Mouse (Mus musculus) kidney, postnatal 14 days (tissue): ENCODE results near the gene Cplx3.
A peak's percentile ranks its signal among the peaks of the same experiment; 100 is the strongest.

Experiments
- DNase-seq: peaks from one replicate; pipeline ENCODE4 v3.0.0; 2022; ENCODE audit warnings: mixed read lengths

Cplx3 gene

GRCm38 (mm10) chr9:57637741-57638322 lies 31.8 kb upstream of the Cplx3 start:
- peak; percentile 89 for DNase-seq

- no peak for DNase-seq
Measured at GRCm38 (mm10) chr9:57637272-57637671, 31.2 kb upstream of the Cplx3 start.

- DNase-seq, result no peak
Measured at GRCm38 (mm10) chr9:57633481-57634024, 27.5 kb upstream of the Cplx3 start.

DNA sequence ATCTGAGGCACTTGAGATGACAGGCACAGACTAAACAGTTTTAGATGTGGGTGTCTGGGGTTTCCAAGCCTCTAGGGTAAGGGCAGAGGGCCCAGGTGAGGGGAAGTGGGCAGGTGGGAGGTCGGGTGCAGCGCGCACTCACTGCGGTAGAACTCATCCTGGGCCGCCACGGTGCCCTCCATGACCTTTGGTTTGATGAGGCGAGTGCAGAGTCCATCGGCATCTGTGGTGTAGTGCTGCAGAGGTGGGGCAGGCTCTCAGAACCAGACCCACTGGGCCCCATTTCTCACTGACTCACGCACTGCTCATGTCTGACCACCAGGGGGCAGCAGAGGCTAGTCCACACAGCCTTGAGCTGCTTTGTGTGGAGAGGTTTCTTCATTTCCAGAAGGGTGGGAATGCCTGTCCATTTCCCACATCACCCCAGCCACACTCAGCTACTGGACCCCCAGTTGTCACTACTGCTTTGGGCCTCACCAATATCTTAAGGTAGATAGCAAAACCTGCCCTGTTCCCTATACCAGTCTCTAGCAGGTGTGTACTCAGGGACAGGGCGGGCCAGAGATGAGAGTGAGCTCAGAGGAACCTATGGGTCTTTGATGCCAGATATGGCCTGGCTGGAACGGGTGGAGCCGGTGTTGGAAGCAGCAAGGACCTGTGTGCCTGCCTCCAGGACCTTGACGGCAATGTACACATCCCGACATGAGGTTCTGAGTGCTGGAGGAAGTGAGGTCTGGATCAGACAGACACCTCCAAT lies 23.2 kb upstream of the Cplx3 start:
- peak; percentile 80 for DNase-seq

DNA sequence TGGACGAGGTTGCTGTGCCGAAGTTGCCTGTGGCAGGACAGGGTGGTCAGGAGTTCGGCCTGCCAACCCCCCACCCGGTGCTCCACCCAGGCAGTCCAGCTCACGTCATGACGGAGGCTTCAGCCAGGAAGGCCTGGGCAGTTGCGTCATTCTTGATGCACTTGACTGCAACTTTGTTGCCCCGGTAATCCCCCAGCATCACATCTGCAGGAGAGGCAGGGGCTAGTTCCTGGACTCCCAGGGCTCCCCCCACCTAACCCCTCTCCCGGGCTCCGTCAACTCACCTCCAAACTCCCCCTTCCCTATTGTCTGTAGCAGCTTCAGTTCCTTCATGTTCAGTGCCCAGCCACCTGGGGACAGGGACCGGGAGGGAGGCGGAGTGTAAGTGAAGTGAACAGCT lies 22.6 kb upstream of the Cplx3 start:
- no peak for DNase-seq

DNA sequence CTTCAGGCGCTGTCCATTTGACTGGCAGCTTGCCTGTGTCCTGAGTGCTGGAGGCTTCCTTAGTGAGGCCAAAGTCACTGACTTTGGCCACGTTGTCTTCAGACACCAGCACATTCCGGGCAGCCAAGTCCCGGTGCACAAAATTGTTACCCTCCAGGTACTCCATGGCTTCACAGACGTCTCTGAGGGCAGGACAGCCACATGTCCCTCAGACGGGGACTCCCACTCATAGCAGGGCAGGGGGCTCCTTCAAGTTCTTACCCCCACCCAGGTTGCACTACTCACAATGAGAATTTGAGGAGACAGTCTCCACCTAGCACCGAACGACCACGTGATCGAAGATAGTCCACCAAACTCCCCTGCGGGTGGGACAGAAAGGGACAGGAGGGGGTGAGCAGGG lies 21.8 kb upstream of the Cplx3 start:
- no peak for DNase-seq

- no peak for DNase-seq
Measured at GRCm38 (mm10) chr9:57627191-57627590, 21.1 kb upstream of the Cplx3 start.

- no peak for DNase-seq
Measured at GRCm38 (mm10) chr9:57625674-57626500, 19.8 kb upstream of the Cplx3 start.

GRCm38 (mm10) chr9:57624295-57624694 lies 18.2 kb upstream of the Cplx3 start:
- DNase-seq, result no peak

GRCm38 (mm10) chr9:57620674-57621073 lies 14.6 kb upstream of the Cplx3 start, which contains the start of gene Lman1l:
Lman1l (minus strand) TSS chr9:57620774.
- DNase-seq, result no peak

- DNase-seq, result no peak
Measured at GRCm38 (mm10) chr9:57618854-57619253, 12.8 kb upstream of the Cplx3 start.

DNA sequence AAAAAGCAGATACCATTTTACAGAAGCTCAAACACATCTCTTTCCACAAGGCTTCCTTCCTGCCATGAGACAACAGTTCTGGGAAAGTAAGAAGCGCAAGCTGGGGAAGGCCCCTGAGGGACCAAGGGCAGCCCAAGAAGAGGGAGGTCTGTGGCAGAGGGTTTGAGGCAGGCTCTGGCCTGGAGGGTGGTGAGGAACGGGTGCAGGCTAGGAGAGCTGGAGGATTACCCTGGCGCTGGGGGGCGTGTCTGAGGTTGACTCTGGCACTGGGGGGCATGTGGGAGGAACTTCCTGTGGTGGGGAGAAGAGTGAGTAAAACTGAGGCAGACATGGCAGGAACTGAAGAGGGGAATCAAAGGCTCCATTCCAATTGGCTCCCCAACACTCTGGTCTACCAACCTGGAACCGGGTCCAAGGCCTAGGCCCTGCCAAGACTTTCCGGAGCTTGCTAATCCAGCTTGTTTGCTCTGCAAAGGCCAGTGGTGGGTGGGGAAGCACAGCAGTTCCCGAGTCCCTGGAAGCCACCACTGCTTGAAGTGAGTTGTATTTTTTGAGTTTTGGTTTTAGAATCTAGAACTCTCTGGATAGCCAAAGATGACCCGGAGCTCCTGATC lies 11.6 kb upstream of the Cplx3 start:
- no peak for DNase-seq

GRCm38 (mm10) chr9:57614786-57615185 lies 8.7 kb upstream of the Cplx3 start:
- no peak for DNase-seq

DNA sequence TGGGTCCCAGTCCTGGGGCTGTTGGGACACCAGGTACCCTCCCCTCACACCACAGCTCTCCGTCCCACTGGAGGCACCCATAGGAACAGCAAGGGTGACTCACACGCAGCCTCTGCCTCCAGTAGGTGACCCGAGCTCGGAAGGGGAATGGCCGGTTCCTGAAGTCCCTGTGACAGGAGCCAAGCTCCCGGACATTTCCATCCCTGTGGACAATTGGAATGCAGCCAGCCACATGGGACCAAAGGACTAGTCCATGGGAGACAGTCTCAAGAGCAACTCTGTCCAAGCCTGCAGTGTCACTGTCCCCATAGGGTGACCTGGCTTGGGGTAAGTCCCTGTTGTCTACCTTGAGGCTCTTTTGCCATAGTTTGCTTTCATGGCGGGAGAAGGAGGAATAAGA lies 7.9 kb upstream of the Cplx3 start:
- no peak for DNase-seq

GRCm38 (mm10) chr9:57612587-57612986 lies 6.5 kb upstream of the Cplx3 start:
- no peak for DNase-seq

DNA sequence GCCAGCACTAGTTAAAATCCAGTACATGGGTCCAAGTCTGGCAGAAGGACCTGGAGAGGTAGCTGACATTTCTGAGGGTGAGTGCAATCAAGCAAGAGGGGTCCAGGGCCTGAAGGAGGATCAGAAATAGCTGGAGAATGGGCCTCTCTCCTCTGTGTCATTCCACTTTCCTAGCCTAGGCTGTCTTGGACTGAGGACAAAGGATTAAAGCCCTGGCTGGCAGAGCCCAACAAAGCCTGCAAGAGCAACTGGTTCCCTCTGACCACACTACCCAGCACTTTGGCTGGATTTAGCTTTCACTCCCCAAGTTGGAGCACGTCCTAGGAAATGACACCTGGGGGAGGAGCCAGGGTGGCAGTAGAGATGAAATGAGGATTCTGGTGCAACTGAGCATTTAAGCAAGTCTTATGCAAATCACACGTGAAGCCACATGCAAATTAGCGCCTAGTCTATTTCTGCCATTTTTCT lies 4.3 kb upstream of the Cplx3 start:
- no peak for DNase-seq

DNA sequence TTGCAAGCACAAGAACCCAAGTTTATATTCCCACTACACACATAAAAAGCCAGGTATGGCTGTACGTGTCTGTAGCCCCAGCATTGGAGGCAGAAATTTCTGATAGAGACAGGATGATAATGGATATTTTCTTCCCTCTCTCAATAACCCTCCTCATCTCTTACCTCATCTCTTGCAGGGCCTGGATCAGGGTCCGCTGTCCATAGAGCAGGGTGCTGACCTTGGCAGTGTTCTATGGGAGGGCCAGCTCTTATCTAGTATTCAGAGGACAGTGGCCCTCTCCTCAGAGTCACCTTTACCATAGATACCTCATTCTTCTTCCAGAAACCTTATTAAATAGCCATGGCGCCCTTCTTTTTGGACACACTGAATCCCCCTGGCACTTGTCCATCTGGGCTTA lies 3.7 kb upstream of the Cplx3 start:
- DNase-seq, result no peak

GRCm38 (mm10) chr9:57605503-57605902 lies 578 bp downstream of the Cplx3 start:
- DNase-seq, result no peak

DNA sequence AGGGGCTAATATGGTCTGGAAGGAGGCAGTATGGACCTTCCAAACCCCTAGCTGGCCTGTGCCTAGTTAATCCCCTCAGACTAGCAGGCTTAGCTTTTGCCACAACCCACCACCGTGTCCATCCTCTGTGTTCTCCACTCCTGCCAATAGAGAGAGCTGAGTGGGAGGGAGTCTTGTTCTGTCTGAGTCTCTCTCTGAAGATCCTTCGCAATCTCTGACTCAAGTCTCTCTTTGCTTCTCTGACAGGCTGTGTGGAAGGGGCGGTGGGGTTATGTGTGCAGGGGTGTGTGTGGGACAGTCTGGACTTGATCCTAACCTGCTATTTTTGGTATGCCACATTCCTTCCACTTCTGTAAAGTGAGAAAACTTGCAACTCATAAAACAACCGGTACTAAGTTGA lies 1.2 kb downstream of the Cplx3 start:
- DNase-seq, result no peak

DNA sequence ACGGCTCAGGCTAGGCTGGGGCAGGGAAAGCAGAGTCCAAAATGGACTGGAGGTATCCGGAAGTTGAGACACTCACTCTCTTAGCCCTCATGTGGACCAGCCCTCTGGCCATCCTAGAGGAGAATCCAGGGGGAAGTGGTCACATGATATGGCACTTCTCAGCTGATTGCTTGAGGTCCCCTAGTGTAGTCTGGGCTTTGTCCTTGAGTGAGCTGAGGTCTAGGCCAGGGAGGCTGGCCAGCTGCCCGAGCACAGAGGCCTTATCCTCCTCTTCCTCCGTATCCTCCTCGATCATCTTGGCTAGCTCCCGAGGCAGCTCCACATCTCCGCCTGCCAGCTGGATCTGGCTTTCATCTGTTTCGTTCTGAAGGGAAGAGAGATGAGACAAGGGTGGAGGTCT lies 4.0 kb downstream of the Cplx3 start:
- DNase-seq, result no peak

DNA sequence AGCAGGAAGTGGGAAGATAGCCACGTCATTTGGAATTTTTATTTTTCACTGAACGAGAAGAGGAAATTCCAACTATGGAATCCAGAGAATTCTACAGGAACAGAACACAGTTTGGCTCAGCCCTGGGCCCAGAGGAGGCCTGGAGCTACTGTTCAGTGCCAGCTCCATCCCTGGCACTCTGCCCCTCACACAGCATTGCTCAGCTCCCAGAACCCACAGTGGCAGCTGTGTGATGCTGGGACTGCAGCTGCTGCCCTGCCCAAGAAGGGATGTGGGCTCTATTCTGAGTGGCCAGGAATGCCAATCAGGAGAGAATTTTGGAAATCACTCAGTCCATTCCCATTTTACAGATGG lies 4.8 kb downstream of the Cplx3 start:
- peak; percentile 50 for DNase-seq

GRCm38 (mm10) chr9:57600620-57601352 lies 5.3 kb downstream of the Cplx3 start:
- peak; percentile 31 for DNase-seq
